Mouse (Mus musculus) telencephalon, adult 2 months (tissue): ENCODE results near the gene Gm49342.
A peak's percentile ranks its signal among the peaks of the same experiment; 100 is the strongest.
"Not testable (repeated sequence)": the region's sequence is repeated elsewhere in the genome, so short reads cannot be mapped to it uniquely, and the experiment has no call there.

Experiments
- DNase-seq: peaks from one replicate; pipeline ENCODE4 v3.0.0-alpha.2; 2011; ENCODE audit warnings: low read depth, low spot score

Gene Gm49342

DNA sequence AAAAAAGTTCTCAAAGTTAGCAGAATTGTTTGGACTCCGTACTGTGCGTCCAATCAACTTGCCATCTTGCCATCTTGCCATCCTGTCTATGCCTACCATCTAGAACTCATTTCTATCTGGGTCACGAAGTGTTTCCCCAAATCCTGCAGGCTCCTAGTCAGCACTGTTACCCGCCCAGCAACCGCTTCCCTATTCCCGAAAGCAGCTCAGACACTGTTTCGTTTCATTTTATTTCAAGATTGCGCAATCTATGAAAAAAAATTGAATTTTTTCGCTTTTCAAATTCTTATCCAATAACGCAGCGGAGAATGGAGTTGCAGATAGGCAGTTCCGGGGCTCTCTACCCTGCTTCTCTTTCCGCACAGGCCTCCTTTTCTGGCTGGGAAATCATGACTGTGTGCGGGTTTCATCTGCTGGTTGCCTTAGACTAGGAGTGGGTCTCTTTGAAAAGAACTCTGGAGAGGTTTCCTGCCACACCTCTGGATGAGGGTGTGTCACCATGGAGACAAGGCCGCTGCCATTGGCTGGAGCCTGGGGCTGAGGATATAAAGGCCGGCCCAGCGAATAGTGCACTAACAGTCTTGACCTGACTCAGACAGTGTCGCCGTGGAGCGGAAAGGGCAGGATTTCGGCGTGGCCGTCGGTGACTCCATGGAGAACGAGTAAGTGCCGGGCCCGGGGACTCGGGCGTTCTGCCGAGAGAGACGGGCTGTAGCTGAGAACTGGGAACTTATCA, at the start of gene Gm49342:
Gm49342 (plus strand) TSS at position 586 of the 736 bp plus-strand sequence.
- peak; percentile 80 for DNase-seq

DNA sequence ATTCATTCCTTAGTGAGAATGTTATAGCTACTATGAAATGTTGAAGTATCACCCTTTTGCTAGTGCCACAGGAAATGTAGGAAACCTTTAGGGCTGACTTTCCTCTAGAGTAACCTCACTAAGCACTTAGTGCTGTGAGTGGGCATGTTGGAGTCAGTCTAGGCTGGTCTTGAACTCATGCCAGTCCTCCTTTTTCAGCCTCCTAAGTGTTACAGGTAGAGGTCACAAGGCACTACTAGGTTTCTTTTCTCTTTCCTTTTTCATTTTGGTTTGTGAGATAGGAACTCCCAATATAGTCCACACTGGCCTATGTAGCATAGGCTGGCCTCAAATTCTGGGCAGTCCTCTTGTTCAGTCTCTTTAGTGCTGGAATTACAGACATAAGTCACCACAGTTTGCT, 48.9 kb upstream of the Gm49342 start:
- no peak for DNase-seq

DNA sequence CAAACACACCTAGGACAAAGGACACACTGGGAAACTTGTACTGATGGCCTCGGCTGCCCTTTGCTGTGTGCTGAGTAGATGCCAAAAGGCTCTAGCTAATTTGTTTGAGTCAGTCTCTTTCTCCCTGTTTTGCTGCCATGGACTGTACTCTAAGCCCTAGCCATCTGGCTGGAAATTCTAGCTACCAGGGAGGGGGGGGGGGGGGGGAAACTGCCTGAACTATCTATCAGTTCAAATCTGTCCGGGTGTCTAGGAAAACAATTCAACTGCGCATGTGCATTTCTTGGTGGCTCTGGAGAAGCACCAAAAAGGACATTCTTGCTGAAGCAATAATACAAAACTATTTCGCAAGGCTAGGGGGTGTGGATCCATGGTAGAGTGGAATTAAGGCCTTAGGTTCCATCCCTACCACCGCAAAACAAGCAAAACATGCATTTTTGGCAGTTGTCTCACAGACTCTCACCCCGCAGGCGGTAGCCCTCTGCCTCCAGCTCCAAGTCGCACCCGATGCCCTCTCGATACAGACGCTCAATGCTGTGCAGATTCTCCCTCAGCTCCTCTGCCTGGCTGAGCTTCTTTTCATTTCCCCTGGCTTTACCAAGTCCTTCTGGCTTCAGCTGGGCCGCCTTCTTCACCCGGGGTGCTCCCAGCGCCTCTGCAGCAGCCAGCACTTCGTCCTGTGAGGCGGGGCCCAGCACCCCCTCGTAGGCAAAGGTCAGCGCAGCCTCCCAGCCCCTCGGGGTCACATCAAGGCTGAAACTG, 48.2 kb upstream of the Gm49342 start:
- peak; percentile 48 for DNase-seq

DNA sequence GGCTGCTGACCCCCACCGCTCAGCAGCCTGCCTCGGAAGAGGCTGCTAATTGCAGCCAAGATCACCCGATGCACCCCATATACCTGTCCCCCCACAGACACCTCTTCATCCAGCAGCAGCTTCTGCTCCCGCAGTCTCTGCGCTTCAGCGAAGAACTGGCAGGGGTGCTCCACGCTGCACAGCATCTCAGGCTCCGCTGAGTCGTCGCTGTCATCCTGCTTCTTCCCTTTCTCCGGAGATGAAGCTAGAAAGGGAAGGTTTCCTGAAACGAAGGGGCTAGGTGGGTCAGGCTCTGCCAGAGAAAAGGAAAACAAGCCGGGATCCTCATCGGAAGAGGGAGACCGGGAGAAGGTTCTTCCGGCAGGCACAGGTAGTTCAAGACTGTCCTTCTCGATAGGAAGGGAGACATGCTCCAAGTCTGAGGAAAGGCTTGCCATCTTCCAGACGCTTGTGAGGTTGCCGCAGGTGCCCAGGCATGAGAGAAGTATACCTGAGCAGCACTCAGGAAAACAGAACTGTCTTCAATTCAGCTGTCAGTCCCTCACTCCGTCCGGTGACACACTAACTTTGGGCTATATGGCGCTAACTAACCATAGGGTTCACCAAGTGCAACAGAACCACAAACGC, 47.5 kb upstream of the Gm49342 start:
- no peak for DNase-seq

DNA sequence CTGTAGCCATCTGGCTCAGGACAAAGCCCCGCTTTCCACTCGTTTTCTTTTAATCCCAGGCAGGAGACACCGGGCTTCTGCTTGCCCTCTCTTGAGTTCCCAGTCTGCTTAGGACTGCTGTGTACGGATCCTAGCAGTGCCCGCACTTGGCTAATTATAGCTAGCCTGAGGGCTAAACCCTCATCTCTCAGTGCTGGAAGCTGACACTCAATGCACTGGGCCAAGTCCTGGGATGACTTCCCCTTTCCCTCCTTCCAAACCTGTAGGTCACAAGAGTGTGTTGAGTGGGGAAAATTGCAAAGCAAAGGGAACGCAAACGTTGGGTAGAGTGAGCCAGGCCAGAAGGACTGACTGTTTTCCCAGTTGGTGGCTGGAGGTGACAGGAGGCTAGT, 46.9 kb upstream of the Gm49342 start, which contains the start of gene Klhl33:
Klhl33 (minus strand) TSS at position 134 of the 392 bp plus-strand sequence.
- no peak for DNase-seq

DNA sequence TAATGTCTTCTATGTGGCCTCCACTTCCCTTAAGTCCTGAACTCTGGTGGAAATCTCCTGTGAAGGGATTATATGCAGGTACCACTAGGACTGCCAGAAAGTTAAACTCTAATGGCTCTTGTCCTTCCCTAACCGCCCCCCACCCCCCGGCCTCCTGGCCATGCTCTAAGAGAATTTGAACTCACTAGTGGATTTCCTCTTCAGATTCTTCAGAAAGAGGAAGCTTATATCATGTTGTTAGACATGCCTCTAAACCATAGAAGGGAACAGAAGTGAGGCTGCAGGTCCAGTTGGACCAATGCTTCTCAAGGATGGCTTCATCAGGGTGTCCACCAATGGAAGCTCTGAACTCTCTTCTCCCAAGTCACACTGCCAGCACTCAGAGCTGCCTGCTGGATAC, 46.3 kb upstream of the Gm49342 start:
- not testable (repeated sequence) for DNase-seq

DNA sequence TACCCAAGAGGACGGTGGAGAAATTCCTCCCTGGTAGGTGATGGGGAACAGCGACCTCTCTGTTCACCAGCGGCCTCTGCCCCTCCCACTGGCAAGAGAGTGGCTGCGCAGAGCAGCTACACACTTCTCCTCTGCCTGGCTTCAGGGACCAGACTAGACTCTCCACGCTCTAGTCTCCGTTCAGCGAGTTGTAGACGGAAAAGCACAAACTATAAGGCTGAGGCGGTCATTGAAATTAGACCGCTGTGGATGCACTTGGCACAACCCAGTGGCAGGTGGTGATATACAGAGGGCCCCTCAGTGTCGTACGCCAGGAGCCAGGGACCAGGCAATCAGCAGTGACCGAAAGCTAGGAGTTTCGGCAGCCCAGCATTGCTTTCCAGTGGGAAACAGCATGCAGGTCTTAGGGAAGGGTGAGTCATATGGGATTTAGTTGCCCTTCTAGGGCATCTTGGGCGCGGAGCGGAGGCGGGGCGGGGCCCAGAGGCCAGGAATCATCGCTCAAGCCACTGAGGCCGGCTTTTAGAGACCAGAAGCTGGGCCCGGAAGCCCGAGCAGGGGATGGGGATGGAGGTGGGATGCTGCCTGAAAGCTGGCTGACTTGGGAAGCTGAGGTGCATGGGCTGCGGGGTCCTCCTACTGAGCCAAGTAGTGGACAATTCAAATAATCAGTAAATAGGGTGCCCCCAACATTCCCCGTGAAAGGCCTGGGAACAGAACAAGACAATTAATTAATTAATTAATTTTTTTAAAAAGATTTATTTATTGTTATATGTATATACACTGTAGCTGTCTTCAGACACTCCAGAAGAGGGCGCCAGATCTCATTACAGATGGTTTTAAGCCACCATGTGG, 40.1 kb upstream of the Gm49342 start:
- DNase-seq, result no peak

DNA sequence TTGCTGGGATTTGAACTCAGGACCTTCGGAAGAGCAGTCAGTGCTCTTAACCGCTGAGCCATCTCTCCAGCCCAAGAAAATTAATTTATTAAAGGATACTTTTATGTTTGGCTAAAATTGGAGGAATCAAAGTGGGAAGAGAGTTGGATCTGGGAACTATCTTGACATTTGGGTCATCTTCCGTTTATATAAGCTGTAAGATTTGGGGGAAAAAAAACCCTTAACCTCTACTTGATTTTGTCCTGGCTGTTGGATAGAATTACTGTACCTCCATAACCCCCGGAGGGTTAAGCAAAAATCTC, 39.5 kb upstream of the Gm49342 start:
- no peak for DNase-seq

DNA sequence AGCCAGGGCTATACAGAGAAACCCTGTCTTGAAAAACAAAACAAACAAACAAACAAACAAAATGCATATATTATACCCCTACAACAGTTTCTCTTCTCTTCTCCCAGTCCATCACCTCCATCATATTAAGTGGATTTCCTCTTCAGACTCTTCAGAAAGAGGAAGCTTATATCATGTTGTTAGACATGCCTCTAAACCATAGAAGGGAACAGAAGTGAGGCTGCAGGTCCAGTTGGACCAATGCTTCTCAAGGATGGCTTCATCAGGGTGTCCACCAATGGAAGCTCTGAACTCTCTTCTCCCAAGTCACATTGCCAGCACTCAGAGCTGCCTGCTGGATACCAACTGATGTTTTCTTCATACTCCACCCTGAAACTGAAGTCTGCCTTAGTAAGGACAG, 39.0 kb upstream of the Gm49342 start:
- DNase-seq, result not testable (repeated sequence)

DNA sequence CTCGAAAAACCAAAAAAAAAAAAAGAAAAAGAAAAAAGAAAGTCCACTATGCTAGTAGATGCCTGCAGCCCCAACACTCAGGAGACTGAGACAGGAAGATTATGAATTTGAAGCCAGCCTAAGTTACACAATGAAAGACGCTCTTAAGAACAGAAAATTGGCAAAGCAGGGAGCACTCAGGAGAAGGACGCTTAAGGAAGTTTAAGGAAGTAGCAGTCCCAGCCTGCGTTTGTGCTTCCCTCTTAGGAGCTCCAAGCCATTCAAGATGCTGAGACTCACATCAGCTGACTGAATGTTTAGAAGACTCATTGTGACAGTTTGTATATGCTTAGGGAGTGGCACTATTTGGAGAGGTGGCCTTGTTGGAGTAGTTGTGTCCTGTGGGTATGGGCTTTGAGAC, 36.2 kb upstream of the Gm49342 start:
- DNase-seq, result no peak

DNA sequence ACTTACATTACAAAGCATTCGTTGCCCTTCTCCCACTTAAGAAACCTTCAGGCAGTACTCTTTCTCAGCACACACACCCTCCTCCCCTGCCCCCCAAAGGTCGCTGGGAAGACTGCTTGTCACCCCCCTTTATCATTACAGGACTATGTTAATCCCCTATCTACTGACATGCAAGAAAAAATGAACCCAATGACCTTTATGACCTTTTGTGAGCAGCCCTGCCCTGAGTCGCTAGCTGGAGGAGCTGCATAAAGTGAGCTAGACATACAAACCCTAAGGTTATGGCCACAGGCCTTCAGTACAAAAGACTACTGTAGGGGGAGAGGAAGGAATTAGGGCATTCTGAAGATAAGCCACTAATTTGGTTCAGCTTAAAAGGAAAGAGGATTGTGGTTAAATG, 33.0 kb upstream of the Gm49342 start:
- DNase-seq, result no peak

DNA sequence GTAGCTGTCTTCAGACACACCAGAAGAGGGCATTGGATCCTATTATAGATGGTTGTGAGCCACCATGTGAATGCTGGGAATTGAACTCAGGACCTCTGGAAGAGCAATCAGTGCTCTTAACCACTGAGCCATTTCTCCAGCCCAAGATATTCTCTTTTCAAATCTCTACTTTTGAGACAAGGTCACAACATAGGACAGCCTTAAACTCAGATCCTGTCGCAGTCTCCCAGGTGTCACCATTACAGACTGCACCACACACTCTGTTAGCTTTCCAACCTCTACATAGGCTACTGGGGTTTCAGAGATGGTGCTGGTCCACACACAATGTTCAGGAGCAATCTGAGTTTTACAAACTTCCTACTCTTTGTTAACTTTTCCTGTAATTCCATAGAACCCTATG, 20.9 kb upstream of the Gm49342 start:
- DNase-seq, result not testable (repeated sequence)

DNA sequence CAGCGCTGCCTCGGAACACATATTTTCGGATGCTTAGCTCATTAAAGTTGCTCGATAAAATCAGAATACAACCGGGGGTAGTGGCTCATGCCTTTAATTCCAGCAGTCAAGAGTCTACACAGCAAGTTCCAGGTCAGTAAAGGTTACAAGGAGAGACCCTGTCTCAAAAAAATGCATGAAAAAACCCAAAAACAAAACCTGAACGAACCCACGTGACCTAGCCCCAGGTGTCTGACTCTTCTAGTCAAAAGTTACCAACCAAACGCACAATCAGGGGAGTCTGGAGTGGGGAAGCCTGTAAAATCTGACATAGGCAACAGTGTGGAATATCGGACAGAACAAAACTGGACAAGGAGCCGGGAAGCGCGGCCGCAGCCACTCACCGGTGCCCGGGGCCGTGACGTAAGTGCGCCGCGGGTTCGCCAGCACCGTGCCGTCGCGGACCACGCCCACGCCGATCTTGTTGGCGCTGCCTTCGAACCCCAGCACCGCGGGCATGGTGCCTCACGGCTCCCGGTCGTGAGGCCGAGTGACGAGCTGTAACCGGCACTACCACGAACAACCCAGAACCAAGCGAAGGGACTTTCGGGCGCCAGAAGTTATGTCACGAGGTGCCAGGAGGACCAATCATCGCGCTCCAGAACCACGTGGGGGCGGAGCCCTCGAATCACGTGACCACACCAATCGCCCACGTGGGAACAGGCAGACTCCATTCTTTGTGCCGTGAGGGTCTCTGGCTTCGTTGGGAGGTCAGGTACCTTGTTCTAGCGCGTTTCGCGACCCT, 19.8 kb upstream of the Gm49342 start, which contains the start of the genes Osgep and Apex1:
Osgep (minus strand) TSS at position 613 of the 784 bp plus-strand sequence.
Apex1 (plus strand) TSS at position 688 of the 784 bp plus-strand sequence.
- peak; percentile 95 for DNase-seq

DNA sequence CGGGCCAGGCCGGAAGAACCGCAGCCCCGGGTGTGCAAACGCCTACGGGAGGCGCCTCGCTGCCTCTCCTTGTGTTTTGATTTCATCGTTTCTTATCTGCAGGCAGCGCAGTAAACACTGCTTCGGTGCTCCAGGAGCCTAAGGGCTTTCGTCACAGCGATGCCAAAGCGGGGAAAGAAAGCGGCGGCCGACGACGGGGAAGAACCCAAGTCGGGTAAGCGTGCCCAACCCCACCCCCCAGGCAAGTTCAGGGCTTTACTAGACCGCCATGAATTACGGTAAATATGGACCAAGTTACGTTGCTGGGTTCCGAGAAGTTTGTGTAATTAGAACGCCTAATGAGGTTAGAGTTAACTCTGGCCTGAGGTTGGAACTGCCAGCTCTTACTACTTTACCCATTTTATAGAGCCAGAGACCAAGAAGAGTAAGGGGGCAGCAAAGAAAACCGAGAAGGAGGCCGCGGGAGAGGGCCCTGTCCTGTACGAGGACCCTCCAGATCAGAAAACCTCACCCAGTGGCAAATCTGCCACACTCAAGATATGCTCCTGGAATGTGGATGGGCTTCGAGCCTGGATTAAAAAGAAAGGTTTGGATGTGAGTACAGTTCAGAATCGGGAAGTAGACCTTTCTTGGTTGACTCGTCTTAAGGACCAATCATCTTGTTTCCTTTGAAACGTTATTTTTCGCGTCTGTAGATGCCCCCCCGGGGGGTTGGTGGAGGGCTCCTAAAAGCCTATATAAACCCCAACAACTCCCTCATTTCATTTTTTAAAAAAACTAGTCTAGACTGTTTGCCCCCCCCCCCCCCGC, 19.0 kb upstream of the Gm49342 start:
- DNase-seq, result no peak

DNA sequence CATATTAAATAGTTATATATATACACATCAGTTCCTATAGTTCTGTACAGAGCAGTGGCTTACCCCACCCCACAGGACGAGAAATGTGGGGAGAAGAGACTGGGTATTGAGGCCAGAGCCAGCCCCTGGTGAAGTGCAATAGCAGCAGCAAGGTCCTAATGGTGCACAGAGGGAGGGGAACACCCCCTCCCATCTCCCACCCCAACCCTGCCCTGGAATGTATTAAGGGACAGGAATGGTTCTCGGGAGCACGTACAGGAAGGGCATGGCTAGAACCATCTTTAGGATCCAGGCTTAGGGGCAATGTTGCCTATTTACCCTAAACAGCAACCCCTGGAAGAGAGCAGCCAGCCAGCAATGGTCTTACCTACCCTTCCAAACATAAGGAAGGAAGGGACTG, 17.0 kb upstream of the Gm49342 start:
- no peak for DNase-seq

DNA sequence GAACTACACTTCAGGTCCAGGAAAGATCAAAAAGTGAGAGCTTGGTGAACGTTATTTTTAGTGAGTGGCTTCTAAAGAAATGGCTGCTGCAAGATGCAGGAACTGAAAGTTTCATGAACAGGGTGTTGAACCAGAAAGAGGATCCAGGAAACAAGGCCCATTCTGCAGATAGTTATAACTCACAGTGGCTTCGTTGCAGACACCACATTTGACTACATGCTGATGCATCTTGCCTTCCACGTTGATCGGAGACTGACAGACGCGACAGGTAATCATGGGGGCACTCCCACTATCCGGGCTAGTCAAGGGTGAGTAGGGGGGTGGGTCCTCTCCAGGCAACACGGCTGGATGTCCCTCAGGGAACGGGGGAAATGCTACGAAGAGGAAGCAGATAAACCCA, 14.4 kb upstream of the Gm49342 start:
- DNase-seq, result no peak

DNA sequence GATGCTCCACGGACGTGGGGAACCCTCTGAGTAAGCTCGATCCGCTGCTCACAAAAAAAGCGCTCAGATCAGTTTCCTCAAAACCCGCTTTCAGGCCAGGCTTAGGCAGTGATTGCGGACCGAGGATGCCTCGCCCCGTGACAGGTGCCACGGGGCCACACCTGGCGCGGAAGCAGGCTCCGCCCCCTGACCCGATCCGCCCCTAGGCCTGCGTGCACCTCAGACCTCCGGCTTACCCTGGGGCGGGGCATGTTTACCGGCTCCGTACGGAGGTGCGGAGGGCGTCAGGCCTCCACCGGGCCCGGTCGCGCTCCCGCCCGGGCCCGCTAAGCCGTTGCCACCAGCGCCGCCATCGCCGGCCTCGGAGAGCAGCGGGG, 14.0 kb upstream of the Gm49342 start:
- no peak for DNase-seq

DNA sequence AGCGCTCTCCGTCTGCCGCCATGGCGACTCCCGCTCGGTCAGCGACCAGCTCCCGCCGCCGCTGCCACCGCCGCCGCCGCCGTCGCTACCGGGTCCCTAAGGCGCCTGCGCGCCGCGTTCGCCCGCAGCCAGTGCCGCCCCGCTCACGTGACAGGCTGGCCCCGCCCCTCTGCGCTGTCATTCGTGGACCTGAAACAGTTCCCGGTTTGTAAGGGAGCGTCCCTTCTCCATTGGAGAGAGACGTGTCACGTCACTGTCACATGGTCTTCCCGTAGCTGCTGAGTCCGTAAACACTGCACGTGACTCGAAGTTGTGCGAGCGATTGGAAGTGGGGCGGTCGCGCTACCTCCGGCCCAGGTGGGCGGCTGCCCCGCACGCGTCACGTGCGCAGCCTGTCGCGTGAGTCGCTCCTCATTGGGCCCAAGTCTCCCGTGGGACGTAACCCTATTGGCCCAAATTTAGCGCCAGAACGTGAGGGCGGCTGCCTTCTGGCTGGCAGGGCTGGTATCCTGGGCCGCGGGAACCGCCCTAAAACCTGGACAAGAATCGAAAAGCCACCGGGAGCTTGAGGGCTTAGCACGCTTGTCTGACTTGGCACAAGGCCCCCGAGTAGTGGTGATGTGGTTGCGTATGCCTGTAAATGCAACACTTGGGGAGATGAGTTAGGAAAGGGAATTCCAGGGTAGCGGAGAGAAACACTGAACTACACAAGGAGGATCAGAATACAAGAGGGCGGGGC, 13.4 kb upstream of the Gm49342 start, which contains the start of the genes Pip4p1 and Pnp:
Pip4p1 (minus strand) TSS at position 103 of the 739 bp plus-strand sequence.
Pnp (plus strand) TSS at position 329 of the 739 bp plus-strand sequence.
- DNase-seq, result peak; percentile 99

DNA sequence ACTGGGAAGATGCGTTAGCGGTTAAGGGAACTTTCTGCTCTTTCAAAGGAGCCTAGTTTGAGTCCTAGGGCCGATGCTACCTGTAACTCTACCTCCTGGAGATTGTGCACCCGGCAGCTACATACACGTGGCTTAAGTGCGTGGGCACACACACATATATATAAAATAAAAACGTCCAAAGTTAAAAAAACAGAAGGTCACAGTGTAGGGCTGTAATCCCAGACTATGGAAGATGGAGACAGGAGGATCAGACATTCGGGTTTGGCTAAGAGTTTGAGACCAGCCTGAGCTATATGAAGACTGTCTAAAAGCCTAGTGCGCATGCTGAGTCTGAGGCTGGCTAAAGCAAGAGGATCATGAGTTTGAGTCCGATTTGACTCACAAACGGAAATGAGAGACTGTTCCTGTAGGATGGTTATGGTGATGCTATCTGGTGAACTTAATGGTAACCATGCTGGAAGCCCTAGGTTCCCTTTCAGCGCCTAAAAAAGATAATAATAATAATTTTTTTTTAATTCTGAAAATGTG, 12.8 kb upstream of the Gm49342 start:
- DNase-seq, result no peak
